Mouse (Mus musculus) stomach, embryonic 16.5 days (tissue): ENCODE results near the gene Stk39. TPM values are rescaled to one million over a fixed set of nuclear protein-coding genes. Genes with fewer than 3 reads are reported as not detected.
"Not testable (repeated sequence)": the region's sequence is repeated elsewhere in the genome, so short reads cannot be mapped to it uniquely, and the experiment has no call there.

Experiments used
- ATAC-seq: fragments of 200-750 bp; cut with Nextera tagmentation; 2 replicates; pipeline ENCODE4 v1.8.0; 2017; ENCODE audit warnings: moderate number of reproducible peaks, moderate TSS enrichment; ENCODE audit not compliant: insufficient read depth, low FRiP score
- H3K27ac ChIP-seq: fragments of 300-500 bp; sonication (generic); 2 replicates; pipeline ENCODE4 v1.5.1; 2014; ENCODE audit warnings: low read length
- H3K27me3 ChIP-seq: fragments of 300-500 bp; sonication (generic); 2 replicates; pipeline ENCODE4 v1.6.1; 2014; ENCODE audit warnings: low read length, control low read depth, mixed read lengths; ENCODE audit not compliant: control insufficient read depth, insufficient read depth
- H3K36me3 ChIP-seq: fragments of 300-500 bp; sonication (generic); 2 replicates; pipeline ENCODE4 v1.6.1; 2014; ENCODE audit warnings: low read length; ENCODE audit not compliant: control insufficient read depth, insufficient read depth
- H3K4me1 ChIP-seq: fragments of 300-500 bp; sonication (generic); 2 replicates; pipeline ENCODE4 v1.6.1; 2014; ENCODE audit warnings: low read length, control low read depth, mixed read lengths; ENCODE audit not compliant: control insufficient read depth, insufficient read depth
- H3K4me2 ChIP-seq: fragments of 300-500 bp; sonication (generic); 2 replicates; pipeline ENCODE4 v1.6.1; 2014; ENCODE audit warnings: low read depth, low read length, mixed read lengths
- H3K4me3 ChIP-seq: fragments of 300-500 bp; sonication (generic); replicated peaks from 2 replicates; pipeline ENCODE4 v1.5.1; 2014; ENCODE audit warnings: mild to moderate bottlenecking, low read length
- H3K9ac ChIP-seq: fragments of 300-500 bp; sonication (generic); 2 replicates; pipeline ENCODE4 v1.6.1; 2014; ENCODE audit warnings: low read length
- H3K9me3 ChIP-seq: fragments of 300-500 bp; sonication (generic); replicated peaks from 2 replicates; pipeline ENCODE4 v1.6.1; 2016; ENCODE audit warnings: low read length, control low read depth; ENCODE audit not compliant: control insufficient read depth
- whole genome bisulfite sequencing: fragments of 180-500 bp; shearing (Covaris S2); extraction: QIAGEN DNeasy Blood & Tissue Kit; methylation state at CpG from one replicate; pipeline ENCODE4 v1.1.7; 2014; 5-methylcytosine and 5-hydroxymethylcytosine counted together
- polyA plus RNA-seq: library from polyadenylated mRNA; unstranded; fragments of >200 nt; fragmentation: Nextera tagmentation; extraction: Ambion mirVana; gene quantifications from 2 replicates; pipeline ENCODE4 v1.2.1, GENCODE M21; 2015

Stk39 gene
- polyA plus RNA-seq, 1 experiment from 2014 or later: 9.4 TPM

DNA sequence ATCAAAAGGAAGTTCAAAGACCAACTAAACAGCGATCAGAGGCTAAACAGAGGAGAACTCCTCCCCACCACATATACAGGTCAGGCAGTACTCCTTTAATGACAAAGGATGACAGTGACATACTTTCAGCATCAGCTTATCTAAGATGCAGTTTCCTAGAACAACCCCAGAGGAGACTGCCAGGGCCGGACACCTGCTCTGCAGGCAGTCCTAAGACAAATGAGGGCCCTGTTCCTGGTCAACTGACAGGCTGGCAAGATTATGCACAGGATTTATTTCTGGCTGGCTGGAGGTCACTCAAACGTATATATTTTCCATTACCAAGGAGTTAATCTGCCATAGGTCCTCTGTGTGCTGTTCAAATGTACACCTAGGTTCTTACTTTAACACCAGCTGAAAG lies 225.8 kb downstream of the Stk39 start:
- Histone ChIP-seq H3K36me3 (peaks cover 5% of the 10 kb centered on the region; the same call in 1 of the 2 replicates), H3K9me3 (no peaks in the 10 kb centered on the region), H3K27me3 (no peaks in the 10 kb centered on the region), H3K4me2 (no peak overlapping the region), H3K4me1 (no peaks in the 10 kb centered on the region), H3K27ac (no peak overlapping the region), H3K4me3 (no peak overlapping the region), H3K9ac (no peak overlapping the region)
- WGBS: 26% methylated on average over 3 of the region's 3 CpGs
- no peak for ATAC-seq

- no peaks in the 10 kb centered on the region for H3K9me3 ChIP-seq
- WGBS: 81% methylated on average over 1 of the region's 1 CpGs
- H3K9ac ChIP-seq: no peak overlapping the region
- H3K36me3 ChIP-seq: no peaks in the 10 kb centered on the region; the same call in 1 of the 2 replicates
- H3K4me1 ChIP-seq: no peaks in the 10 kb centered on the region
- no peak overlapping the region for H3K4me3 ChIP-seq
- H3K4me2 ChIP-seq: no peak overlapping the region
- no peak overlapping the region for H3K27ac ChIP-seq
- ATAC-seq: no peak
- H3K27me3 ChIP-seq: no peaks in the 10 kb centered on the region
Observed at GRCm38 (mm10) chr2:68244556-68244955, 227.5 kb downstream of the Stk39 start.

DNA sequence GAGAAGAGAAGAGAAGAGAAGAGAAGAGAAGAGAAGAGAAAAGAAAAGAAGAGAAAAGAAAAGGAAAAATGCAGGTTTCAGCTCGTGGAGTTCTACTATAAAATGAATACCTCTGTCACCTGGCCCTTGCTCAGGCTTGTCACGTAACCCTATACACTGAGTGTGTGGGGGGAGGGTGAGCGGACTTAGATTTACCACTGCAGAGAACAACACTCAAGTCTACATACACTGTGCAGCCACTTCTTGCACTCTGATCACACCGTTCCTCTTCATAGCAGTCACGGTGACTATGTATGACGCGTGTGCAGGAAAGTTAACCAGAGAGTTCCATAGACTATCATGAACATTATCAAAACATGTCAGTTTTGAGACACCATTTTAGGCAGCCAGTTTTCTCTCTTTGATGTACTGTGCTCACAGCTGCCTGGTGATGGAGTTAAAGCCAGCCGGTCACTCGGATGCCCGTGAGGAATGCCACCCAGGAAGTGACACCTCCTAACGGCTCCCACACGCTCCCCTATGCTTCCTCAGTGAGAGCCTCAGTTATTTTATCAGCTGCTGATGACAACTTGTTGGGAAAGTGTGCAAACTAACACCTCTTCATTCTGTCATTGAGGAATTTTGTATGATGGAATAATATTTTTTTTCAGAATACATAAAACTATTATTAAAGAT lies 228.1 kb downstream of the Stk39 start:
- WGBS: 63% methylated on average over 12 of the region's 12 CpGs
- no peaks in the 10 kb centered on the region for H3K27me3 ChIP-seq

DNA sequence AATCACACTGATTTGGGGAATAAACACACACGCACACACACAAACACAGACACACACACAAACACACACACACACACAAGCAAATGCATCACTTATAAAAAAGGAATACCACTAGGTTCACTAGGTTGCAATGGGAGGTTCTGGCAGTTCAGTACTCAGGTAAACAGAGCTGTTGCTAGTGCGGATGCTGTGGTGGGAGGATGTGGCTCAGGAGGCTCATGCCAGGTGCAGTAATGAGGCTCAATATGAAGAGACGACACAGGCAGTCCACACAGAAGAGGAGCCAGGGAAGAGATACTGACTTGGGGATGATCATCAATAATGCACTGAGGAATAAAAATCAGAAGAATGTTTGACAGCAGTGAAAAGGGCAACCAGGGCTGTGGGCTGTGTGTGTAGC lies 228.8 kb downstream of the Stk39 start:
- no peak for ATAC-seq
- Histone ChIP-seq H3K9me3 (no peaks in the 10 kb centered on the region), H3K4me1 (no peaks in the 10 kb centered on the region), H3K27ac (no peak overlapping the region), H3K4me3 (no peak overlapping the region), H3K27me3 (no peaks in the 10 kb centered on the region), H3K9ac (no peak overlapping the region), H3K36me3 (no peaks in the 10 kb centered on the region; the same call in 1 of the 2 replicates), H3K4me2 (no peak overlapping the region)
- 80% methylated on average over 3 of the region's 3 CpGs for WGBS

More for the DNA sequence above, 228.1 kb downstream of the Stk39 start:
- H3K9ac ChIP-seq: no peak overlapping the region
- no peaks in the 10 kb centered on the region; the same call in 1 of the 2 replicates for H3K36me3 ChIP-seq
- H3K4me1 ChIP-seq: no peaks in the 10 kb centered on the region
- H3K4me2 ChIP-seq: no peak overlapping the region
- 0 out of 2 replicates have a peak, but pooled peaks have one; percentile 50 for ATAC-seq
- no peaks in the 10 kb centered on the region for H3K9me3 ChIP-seq
- no peak overlapping the region for H3K4me3 ChIP-seq
- H3K27ac ChIP-seq: no peak overlapping the region

GRCm38 (mm10) chr2:68242069-68242468 lies 230.0 kb downstream of the Stk39 start:
- WGBS: 75% methylated on average over 3 of the region's 3 CpGs

DNA sequence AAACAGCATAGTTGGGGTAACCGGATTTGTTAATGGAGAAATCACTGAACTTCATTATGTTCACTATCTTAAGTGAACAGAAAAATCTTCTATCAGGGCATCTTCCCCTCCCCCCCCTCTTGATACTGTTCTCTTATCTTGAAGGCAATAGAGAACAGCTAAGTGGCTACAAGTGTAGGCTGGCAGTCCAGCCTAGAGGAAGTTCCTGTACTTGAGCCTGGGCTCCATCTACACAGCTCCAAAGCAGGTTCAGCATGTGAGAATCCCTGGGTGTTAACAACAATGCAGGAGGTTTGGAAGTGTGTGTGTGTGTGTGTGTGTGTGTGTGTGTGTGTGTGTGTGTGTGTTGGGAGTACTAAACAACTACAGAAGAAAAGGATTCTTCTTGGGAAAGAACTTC lies 230.4 kb downstream of the Stk39 start:
- H3K27ac ChIP-seq: no peak overlapping the region
- no peak for ATAC-seq
- H3K36me3 ChIP-seq: no peaks in the 10 kb centered on the region; the same call in 1 of the 2 replicates
- no peak overlapping the region for H3K4me2 ChIP-seq
- no peaks in the 10 kb centered on the region for H3K27me3 ChIP-seq
- no peaks in the 10 kb centered on the region for H3K4me1 ChIP-seq
- no peaks in the 10 kb centered on the region for H3K9me3 ChIP-seq
- H3K9ac ChIP-seq: no peak overlapping the region
- 91% methylated on average over 1 of the region's 1 CpGs for WGBS
- no peak overlapping the region for H3K4me3 ChIP-seq

More at GRCm38 (mm10) chr2:68242069-68242468, 230.0 kb downstream of the Stk39 start:
- no peak for ATAC-seq
- Histone ChIP-seq H3K27ac (no peak overlapping the region), H3K9me3 (no peaks in the 10 kb centered on the region), H3K4me3 (no peak overlapping the region), H3K4me1 (no peaks in the 10 kb centered on the region), H3K9ac (no peak overlapping the region), H3K27me3 (no peaks in the 10 kb centered on the region), H3K36me3 (no peaks in the 10 kb centered on the region; the same call in 1 of the 2 replicates), H3K4me2 (no peak overlapping the region)

GRCm38 (mm10) chr2:68239415-68239814 lies 232.7 kb downstream of the Stk39 start:
- H3K4me2 ChIP-seq, H3K9me3 ChIP-seq, H3K27ac ChIP-seq, ATAC-seq, H3K4me1 ChIP-seq, H3K36me3 ChIP-seq, H3K27me3 ChIP-seq, H3K4me3 ChIP-seq, H3K9ac ChIP-seq: not testable (repeated sequence)
- 18% methylated on average over 4 of the region's 4 CpGs for WGBS

DNA sequence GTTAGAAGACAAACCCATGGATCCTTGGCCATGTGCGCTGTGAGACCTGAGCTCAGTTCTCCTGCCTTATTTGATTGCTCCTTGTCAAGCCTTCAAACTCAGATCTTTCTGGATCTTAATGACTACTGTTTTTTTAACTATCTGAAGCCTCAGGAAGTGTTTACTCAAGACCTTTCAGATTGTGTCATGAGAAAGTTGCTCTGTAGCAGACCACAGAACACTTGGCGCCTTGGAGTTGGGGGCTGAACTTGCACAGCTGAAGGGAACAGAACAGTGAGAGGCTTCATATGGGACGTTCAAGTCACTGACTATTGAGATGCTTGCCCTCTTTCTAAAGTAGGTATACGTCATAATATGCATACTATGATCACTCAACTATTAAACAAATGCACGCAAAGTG lies 239.1 kb downstream of the Stk39 start:
- ATAC-seq: no peak
- 83% methylated on average over 5 of the region's 5 CpGs for WGBS

DNA sequence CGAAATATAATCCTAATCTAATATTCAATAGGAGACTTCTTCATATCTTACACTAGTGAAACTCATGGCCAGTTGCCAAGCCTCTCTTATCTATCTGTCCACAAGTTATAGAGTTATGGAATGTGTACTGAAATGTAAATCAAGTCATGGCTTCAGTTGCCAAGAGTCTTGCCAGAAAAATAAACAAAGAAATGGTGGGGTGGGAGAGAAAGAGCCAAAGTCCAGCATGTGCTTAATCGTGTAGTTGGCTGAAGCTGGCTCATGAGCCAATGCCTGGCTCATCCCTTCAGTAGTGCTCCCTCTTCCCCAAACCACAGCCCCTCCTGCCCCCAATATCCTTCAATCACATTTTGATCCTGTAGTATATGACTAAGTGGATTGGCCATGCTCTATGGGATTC lies 242.2 kb downstream of the Stk39 start:
- H3K27ac ChIP-seq: no peak overlapping the region
- no peak overlapping the region for H3K4me2 ChIP-seq
- no peak overlapping the region for H3K4me3 ChIP-seq
- no peaks in the 10 kb centered on the region for H3K9me3 ChIP-seq
- no peak overlapping the region for H3K9ac ChIP-seq
- no peaks in the 10 kb centered on the region for H3K27me3 ChIP-seq
- WGBS: 62% methylated on average over 2 of the region's 2 CpGs
- no peaks in the 10 kb centered on the region for H3K4me1 ChIP-seq
- no peaks in the 10 kb centered on the region for H3K36me3 ChIP-seq
- peak; percentile 79; the same call in 1 of the 2 replicates for ATAC-seq

More for the DNA sequence above, 239.1 kb downstream of the Stk39 start:
- Histone ChIP-seq H3K9me3 (no peaks in the 10 kb centered on the region), H3K4me3 (no peak overlapping the region), H3K27ac (no peak overlapping the region), H3K4me2 (no peak overlapping the region), H3K4me1 (no peaks in the 10 kb centered on the region), H3K9ac (no peak overlapping the region), H3K36me3 (no peaks in the 10 kb centered on the region), H3K27me3 (no peaks in the 10 kb centered on the region)
